Mouse (Mus musculus) heart, adult 2 months (tissue): ENCODE measurements around the gene Nme8. TPM values are rescaled to one million over a fixed set of nuclear protein-coding genes. Genes with fewer than 3 reads are reported as not detected.

Source experiments
- DNase-seq, 2 experiments: peaks; one replicate each; pipeline ENCODE4 v3.0.0; 2021
- H3K27ac ChIP-seq: fragments of 200-600 bp; 2 replicates; pipeline ENCODE4 v1.8.1; 2022
- H3K27me3 ChIP-seq: fragments of 200-500 bp; 2 replicates; pipeline ENCODE4 v1.6.1; 2012; ENCODE audit warnings: mild to moderate bottlenecking, low read length, inconsistent platforms, mixed read lengths; ENCODE audit not compliant: control insufficient read depth, insufficient read depth
- H3K36me3 ChIP-seq: fragments of 200-500 bp; 2 replicates; pipeline ENCODE4 v1.6.1; 2012; ENCODE audit warnings: low read length, inconsistent platforms; ENCODE audit not compliant: control insufficient read depth, insufficient read depth
- H3K4me1 ChIP-seq: fragments of 200-500 bp; 2 replicates; pipeline ENCODE4 v1.6.1; 2011; ENCODE audit warnings: low read length; ENCODE audit not compliant: control insufficient read depth, insufficient read depth
- H3K4me3 ChIP-seq: fragments of 200-600 bp; 2 replicates; pipeline ENCODE4 v1.8.1; 2022
- H3K79me2 ChIP-seq: fragments of 200-500 bp; replicated peaks from 2 replicates; pipeline ENCODE4 v1.6.1; 2012; ENCODE audit warnings: mild to moderate bottlenecking, inconsistent platforms, low read length, moderate library complexity, mixed read lengths; ENCODE audit not compliant: control insufficient read depth, insufficient read depth
- H3K9ac ChIP-seq: fragments of 200-500 bp; 2 replicates; pipeline ENCODE4 v1.6.1; 2012; ENCODE audit warnings: low read depth, mild to moderate bottlenecking, control low read depth, inconsistent platforms, low read length, mixed read lengths
- CTCF ChIP-seq: fragments of 200-600 bp; IDR thresholded peaks from 2 replicates; pipeline ENCODE4 v1.8.1; 2022; ENCODE audit warnings: antibody characterized with exemption, mild to moderate bottlenecking, moderate library complexity
- EP300 ChIP-seq: fragments of 200-500 bp; IDR thresholded peaks from 2 replicates; pipeline ENCODE4 v1.6.1; 2011; ENCODE audit warnings: low read depth, low read length, control low read depth; ENCODE audit not compliant: insufficient read depth
- POLR2A ChIP-seq: fragments of 200-500 bp; IDR thresholded peaks from 2 replicates; pipeline ENCODE4 v1.6.1; 2011; ENCODE audit warnings: mild to moderate bottlenecking, low read depth, low read length, control low read depth; ENCODE audit not compliant: insufficient read depth
- WGBS: fragments of 180-500 bp; shearing (Covaris S2); methylation state at CpG from one replicate; pipeline ENCODE4 v1.1.7; 2018; 5-methylcytosine and 5-hydroxymethylcytosine counted together
- intact Hi-C: fragments of 180-260 bp; cut with DNase I; formaldehyde crosslinking; loops from one replicate; pipeline ENCODE4 v1.15.1; 2025
- polyA plus RNA-seq: library from polyadenylated mRNA; depleted of rRNA; stranded (reverse); fragments of >200 nt; gene quantifications from 2 replicates; pipeline ENCODE4 v1.2.3, GENCODE M21; 2012
- total RNA-seq, 2 experiments: library from RNA; stranded (reverse); gene quantifications; 2 replicates each; pipeline ENCODE4 v1.2.3; 2021

Gene Nme8
- total and polyA plus RNA-seq, 3 experiments = not detected

DNA sequence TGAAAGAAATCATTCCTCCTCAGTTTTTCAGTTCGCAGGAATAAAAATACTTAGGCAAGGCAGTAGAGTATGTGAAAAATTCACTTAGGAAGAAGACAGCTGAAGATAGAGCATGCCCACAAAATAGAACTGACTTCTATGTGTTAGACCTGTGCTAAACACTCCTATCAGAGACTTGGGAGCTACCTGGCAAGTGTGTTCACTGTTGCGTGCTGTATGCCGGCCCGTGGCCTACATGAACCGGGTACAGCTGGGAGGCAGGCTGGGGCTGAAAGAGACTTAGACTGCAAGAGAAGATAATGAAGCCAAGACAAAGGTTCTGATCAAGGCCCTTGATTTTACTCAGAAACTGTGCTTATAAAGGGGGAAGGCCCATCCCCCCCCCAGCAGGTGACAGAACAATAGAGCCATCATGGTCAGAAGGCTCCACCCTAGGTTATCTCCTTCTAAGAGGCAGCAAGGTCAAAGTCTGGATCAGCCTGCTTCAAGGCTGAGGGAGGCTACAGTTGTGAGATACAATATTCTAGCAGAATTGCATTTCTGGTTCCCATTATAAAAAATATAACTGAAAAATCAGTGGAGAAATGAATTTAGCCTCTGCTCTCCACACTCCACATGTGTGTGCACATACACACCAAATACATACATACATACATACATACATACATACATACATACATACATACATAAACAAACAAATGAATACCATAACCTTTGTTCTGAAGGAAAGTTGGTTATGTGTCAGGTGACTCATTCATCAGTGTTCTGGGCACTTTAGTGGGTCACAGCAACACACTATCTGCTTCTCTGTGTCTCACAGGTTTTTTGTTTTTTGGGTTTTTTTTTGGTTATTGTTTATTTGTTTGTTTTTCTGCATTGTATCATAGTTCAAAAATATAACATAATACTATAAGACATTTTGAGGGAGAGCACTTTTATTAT is 66.6 kb downstream of the Nme8 start:
- Histone ChIP-seq H3K27me3 (no peaks in the 10 kb centered on the region), H3K4me3 (no peak overlapping the region), H3K4me1 (no peaks in the 10 kb centered on the region), H3K9ac (no peak overlapping the region), H3K79me2 (no peaks in the 10 kb centered on the region), H3K36me3 (no peaks in the 10 kb centered on the region), H3K27ac (no peak overlapping the region)
- DNase-seq = no peak
- WGBS = 90% methylated on average over 5 of the region's 5 CpGs
- intact Hi-C loops = no loop called here
- no peak for TF ChIP-seq EP300
- TF ChIP-seq POLR2A = no peak
- TF ChIP-seq CTCF = no peak

DNA sequence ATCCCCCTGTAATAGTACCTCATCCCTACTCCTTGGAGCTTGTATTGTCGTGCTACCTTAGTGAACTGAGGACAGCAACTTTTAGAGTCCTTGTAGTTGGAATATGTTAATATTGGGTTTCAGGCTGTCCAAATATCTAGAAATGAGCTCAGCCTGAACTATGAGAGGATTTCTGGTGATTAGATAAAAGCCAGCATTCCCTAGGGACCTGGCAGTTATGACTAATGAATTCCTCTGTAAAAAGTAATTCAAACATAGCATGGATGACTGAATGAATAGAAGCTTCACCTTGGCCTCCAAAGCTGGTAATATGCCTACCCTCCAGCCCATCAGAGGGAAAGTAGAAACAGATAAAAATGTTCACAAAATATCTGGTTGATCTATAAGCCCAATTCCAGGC is 71.1 kb downstream of the Nme8 start:
- whole genome bisulfite sequencing = 53% methylated on average over 1 of the region's 1 CpGs
- Histone ChIP-seq H3K27ac (no peak overlapping the region), H3K36me3 (no peaks in the 10 kb centered on the region), H3K27me3 (no peaks in the 10 kb centered on the region), H3K4me1 (peaks cover 3% of the 10 kb centered on the region; the same call in 1 of the 2 replicates), H3K4me3 (no peak overlapping the region), H3K79me2 (no peaks in the 10 kb centered on the region), H3K9ac (no peak overlapping the region)
- TF ChIP-seq CTCF = no peak
- no peak for TF ChIP-seq EP300
- TF ChIP-seq POLR2A = no peak
- intact Hi-C loops = no loop called here
- DNase-seq = no peak

DNA sequence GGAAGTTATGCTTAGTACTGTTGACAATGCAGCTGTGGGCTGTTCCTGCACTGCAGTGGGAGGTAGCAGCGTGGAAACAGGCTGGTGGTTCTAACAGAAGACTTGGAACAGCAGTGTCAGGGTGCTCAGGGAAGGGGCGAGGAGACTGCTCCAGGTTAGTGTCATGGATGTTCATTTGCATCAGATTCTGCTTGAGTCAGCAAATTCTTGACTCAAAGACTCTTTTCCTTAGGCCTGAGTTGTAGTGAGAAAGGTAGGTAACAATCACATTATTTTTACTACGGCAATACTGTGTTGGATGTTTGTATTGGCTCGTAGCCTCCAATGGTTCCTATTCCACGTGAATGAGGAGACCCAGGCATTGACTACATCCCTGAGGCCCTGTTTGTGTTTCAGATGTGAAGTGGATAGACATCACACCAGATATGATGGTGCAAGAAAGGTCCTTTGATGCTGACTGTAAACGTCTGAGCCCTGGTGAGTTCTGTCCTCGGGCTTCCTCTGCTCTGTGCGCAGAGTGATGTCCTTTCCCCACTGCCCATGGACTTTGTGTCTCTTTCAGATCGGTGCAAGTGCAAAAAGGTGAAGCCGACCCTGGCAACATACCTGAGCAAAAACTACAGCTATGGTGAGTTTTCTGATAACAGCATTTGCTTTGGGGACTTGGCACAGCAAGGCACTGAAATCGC is 72.8 kb downstream of the Nme8 start:
- WGBS = 82% methylated on average over 11 of the region's 11 CpGs
- TF ChIP-seq POLR2A (no peak), CTCF (no peak), EP300 (no peak)
- DNase-seq = no peak
- H3K27me3 ChIP-seq = no peaks in the 10 kb centered on the region
- no peak overlapping the region for H3K4me3 ChIP-seq
- no peaks in the 10 kb centered on the region for H3K36me3 ChIP-seq
- H3K79me2 ChIP-seq = no peaks in the 10 kb centered on the region
- peaks cover 3% of the 10 kb centered on the region; the same call in 1 of the 2 replicates for H3K4me1 ChIP-seq
- intact Hi-C loops = no loop called here
- H3K27ac ChIP-seq = no peak overlapping the region
- no peak overlapping the region for H3K9ac ChIP-seq

DNA sequence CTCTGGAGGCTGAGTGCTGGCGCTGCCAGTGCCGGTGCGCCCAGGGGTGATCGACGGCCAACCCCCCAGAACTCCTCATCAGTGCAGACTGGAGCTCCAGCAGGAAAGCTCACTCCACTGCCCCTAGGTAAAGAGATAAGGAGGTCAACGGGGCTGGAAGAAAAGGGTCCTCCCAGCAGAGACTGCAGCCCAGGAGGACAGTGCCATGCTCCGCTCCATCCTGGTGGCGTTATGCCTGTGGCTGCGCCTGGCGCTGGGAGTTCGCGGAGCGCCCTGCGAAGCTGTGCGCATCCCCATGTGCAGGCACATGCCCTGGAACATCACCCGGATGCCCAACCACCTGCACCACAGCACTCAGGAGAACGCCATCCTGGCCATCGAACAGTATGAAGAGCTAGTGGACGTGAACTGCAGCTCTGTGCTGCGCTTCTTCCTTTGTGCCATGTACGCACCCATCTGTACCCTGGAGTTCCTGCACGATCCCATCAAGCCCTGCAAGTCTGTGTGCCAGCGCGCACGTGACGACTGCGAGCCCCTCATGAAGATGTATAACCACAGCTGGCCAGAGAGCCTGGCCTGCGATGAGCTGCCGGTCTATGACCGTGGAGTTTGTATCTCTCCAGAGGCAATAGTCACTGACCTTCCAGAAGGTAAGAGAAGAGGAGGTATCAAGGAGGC is 74.2 kb downstream of the Nme8 start:
- peak overlapping the region; percentile 40 for H3K4me3 ChIP-seq
- peak overlapping the region; percentile 28; the same call in 1 of the 2 replicates for H3K9ac ChIP-seq
- H3K79me2 ChIP-seq = no peaks in the 10 kb centered on the region
- H3K4me1 ChIP-seq = peaks cover 3% of the 10 kb centered on the region; the same call in 1 of the 2 replicates
- no peaks in the 10 kb centered on the region for H3K36me3 ChIP-seq
- DNase-seq = no peak
- WGBS = 21% methylated on average over 30 of the region's 30 CpGs
- peaks cover 3% of the 10 kb centered on the region; the same call in 1 of the 2 replicates for H3K27me3 ChIP-seq
- no peak for TF ChIP-seq CTCF
- no peak for TF ChIP-seq POLR2A
- TF ChIP-seq EP300 = no peak
- no peak overlapping the region for H3K27ac ChIP-seq
- intact Hi-C loops = no loop called here

DNA sequence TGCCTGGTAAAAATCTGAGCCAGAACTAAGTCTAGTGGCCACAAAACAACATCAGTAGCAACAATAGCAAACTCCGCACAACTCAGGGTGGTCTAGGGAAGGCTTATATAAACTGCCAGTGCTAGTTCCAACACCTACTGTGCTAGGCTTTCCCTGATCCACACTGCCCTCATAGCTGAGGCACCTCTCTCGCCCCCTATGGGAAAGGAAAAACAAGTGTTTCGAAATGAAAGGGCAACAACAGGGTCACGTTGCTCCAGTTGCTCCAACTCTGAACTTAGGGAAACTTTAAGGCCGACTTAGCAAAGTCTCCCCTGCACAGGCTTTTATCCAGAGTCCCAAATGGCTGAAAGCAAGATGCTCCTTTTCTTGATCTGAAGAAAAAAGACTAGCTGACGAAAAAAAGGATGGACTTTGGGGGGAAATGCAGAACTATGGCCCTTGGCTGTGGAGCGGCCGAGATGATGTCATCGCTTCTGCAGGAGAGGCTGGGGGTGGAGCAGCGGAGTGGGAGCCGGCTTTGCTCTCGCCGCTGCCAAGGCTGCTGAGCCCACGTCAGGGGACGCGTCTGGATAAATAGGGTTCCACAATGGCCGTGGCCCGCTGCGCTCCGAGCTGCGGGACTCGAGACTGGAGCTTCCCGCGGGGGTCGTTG is 74.9 kb downstream of the Nme8 start, which contains the start of gene Sfrp4:
Gene Sfrp4, plus strand, starts transcription at position 532 of the 655 bp plus-strand sequence.
- Histone ChIP-seq H3K36me3 (no peaks in the 10 kb centered on the region), H3K4me1 (peaks cover 4% of the 10 kb centered on the region; the same call in 1 of the 2 replicates), H3K4me3 (peak within 1 kb of the TSS; percentile 40), H3K27ac (no peak within 1 kb of the TSS), H3K9ac (peak within 1 kb of the TSS; percentile 28; the same call in 1 of the 2 replicates), H3K79me2 (no peaks in the 10 kb centered on the region), H3K27me3 (peaks cover 3% of the 10 kb centered on the region; the same call in 1 of the 2 replicates)
- TF ChIP-seq EP300 (no peak), CTCF (peak; percentile 49)
- WGBS = 5% methylated on average over 25 of the region's 25 CpGs
- intact Hi-C loops = no loop called here
- DNase-seq = peak; percentile 45 to 60
